Mouse (Mus musculus) liver, postnatal 0 days (tissue): ENCODE data around the gene Nptn.

ENCODE experiments used
- CTCF ChIP-seq: sonication (generic); IDR thresholded peaks from 2 replicates; pipeline ENCODE4 v1.5.1; 2016; ENCODE audit warnings: antibody characterized with exemption, low read depth
- EP300 ChIP-seq: IDR thresholded peaks from 2 replicates; pipeline ENCODE4 v1.6.1; 2016; ENCODE audit warnings: antibody characterized with exemption, low read depth, mild to moderate bottlenecking

- TF ChIP-seq CTCF (no peak), EP300 (no peak)
Measured at GRCm38 (mm10) chr9:58554056-58554907, 27.8 kb upstream of the Nptn start.
